Mouse (Mus musculus): ENCODE measurements around the gene Lars2. TPM values are rescaled to one million over a fixed set of nuclear protein-coding genes. Genes with fewer than 3 reads are reported as not detected.
A peak's percentile ranks its signal among the peaks of the same experiment; 100 is the strongest.

The Lars2 gene
- total RNA-seq, 4 experiments from 2014 or later: 47.8 to 177 (median 66.6) TPM

DNA sequence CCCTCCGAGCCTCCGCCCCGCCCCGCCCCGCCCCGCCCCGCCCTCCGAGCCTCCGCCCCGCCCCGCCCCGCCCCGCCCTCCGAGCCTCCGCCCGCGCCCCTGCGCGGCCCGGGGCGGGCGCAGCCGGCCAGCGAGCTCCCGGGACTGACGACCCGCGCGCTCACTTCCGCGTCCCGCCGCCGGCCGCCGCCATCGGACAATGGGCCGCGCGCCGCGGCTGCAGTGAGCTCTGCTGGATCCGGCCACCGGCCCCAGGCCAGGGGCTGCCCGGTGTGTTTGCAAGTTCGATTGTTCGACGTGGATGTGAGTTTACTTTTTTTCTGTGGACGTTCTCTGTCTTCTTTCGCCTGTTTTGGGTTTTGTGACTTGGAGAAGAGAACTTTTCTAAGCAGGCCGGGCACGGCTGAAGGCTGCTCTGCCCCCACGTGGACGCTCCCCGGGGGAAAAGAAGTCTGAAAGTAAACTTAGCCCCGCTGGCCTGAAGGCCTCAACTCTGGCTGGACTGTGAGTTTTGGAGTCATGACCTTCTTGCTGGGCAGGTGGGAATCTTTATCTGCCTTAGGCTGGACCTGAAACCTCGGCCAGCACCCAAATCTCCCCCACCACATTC, 112.0 kb downstream of the Lars2 start, which contains the start of gene Limd1:
Limd1 (plus strand) TSS at position 121 of the 610 bp plus-strand sequence.
- DNase-seq: peak; percentile 67

DNA sequence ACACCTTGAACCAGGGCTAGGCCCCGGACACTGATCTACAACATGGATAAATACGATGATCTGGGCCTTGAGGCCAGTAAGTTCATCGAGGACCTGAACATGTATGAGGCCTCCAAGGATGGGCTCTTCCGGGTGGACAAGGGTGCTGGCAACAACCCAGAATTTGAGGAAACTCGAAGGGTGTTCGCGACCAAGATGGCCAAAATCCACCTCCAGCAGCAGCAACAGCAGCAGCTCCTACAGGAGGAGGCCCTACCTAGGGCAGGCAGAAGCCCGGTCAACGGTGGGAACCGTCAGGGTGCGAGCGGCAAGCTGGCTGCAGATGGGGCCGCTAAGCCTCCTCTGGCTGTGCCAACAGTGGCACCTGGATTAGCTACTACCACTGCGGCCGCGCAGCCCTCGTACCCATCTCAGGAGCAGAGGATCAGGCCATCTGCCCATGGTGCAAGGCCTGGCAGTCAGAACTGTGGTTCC, 112.5 kb downstream of the Lars2 start:
- DNase-seq: peak; percentile 21

- no peak for DNase-seq
Measured at GRCm38 (mm10) chr9:123479876-123480252, 113.1 kb downstream of the Lars2 start.

GRCm38 (mm10) chr9:123480253-123480921, 113.7 kb downstream of the Lars2 start:
- no peak for DNase-seq

GRCm38 (mm10) chr9:123481136-123481535, 114.4 kb downstream of the Lars2 start:
- no peak for DNase-seq

- DNase-seq: no peak
Measured at GRCm38 (mm10) chr9:123483598-123483997, 116.9 kb downstream of the Lars2 start.

- DNase-seq: no peak
Measured at GRCm38 (mm10) chr9:123484830-123485229, 118.1 kb downstream of the Lars2 start.

GRCm38 (mm10) chr9:123485561-123485960, 118.8 kb downstream of the Lars2 start:
- DNase-seq: no peak

GRCm38 (mm10) chr9:123486635-123487034, 119.9 kb downstream of the Lars2 start:
- no peak for DNase-seq

DNA sequence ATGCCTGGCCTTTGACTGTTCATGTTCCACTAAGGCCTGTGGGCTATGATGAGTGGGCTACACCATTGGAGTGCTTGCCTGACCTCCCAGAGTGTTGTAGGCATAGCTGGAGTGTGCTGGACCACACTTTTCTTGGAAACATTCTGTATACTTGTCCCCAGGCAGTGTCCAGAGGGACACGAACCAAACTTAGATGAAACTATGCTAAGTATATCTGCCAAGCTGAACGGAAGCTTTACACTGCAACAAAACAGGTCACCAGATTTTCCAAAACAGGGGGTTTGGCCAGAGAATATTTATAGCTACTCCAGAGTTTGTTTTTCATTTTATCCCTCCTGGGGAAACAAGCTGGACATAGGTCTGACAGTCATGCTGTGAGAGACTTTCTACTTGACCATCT, 122.3 kb downstream of the Lars2 start:
- DNase-seq: no peak

GRCm38 (mm10) chr9:123489727-123490343, 123.1 kb downstream of the Lars2 start:
- DNase-seq: no peak

- no peak for DNase-seq
Measured at GRCm38 (mm10) chr9:123490930-123491329, 124.2 kb downstream of the Lars2 start.

DNA sequence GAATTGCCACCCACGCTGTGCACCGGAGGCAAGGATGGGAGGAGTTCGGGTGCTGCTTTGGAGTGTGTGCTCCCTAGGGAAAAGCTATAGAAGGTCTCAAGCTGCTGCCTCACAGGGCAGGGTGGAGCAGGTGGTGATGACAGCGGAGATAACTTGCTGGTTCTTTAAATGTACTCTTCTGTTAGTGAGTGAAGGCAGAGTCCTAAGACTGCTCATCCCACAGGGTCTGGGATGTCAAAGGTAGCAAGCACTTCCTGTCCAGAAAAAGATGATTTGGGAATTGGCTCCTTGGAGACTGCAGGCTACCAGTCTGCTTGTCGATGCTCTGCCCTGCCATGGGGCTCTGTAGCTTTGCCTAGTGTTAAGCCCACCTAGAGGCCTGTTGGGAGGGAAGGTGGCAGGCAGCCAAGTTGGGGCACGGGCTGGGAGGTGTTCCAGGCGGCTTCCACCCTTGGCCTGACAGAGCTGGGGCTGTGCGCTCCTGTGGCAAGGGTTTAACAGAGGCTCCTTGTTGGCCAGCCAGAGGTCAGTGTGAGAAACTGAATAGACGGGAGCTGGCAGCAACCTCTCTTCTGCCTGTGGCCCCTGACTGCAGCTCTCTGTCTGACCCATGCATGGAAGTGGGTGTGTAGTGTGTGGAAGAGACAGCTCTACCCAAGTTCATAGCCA, 125.3 kb downstream of the Lars2 start:
- no peak for DNase-seq

- DNase-seq: no peak
Measured at GRCm38 (mm10) chr9:123496665-123497064, 129.9 kb downstream of the Lars2 start.

- no peak for DNase-seq
Measured at GRCm38 (mm10) chr9:123497906-123498305, 131.2 kb downstream of the Lars2 start.

- peak; percentile 39 for DNase-seq
Measured at GRCm38 (mm10) chr9:123500480-123500879, 133.8 kb downstream of the Lars2 start.

DNA sequence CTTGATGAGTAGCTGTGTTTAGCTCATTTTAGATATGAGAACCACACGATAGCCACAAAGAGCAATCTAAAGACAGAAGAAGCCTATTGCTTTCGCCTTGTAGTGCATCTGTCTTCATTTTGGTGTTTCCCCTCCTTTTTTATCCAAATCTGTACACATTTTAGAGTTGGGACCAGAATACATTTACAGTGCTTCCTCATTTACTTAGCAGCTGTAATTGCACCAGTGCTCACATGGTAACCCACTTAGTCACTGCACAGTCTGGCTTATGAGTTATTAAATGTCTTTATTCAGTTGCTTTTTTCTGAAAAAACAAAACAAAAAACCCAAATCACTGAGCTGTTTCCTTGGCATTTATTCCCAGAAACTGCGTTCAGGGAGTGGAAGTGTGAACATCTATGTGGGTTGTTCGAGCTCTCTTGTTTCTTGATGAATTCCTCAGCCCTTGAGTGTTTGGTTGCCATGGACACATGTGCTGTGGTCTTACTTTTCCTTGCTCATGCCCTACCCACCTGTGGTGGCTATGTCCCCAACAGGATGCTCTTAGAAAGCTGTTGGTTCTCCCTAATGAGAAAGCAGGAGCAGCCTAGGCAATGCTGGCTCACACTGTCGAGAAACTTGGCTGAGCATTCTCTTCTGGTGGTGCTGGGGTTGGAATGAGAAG, 136.6 kb downstream of the Lars2 start:
- no peak for DNase-seq

DNA sequence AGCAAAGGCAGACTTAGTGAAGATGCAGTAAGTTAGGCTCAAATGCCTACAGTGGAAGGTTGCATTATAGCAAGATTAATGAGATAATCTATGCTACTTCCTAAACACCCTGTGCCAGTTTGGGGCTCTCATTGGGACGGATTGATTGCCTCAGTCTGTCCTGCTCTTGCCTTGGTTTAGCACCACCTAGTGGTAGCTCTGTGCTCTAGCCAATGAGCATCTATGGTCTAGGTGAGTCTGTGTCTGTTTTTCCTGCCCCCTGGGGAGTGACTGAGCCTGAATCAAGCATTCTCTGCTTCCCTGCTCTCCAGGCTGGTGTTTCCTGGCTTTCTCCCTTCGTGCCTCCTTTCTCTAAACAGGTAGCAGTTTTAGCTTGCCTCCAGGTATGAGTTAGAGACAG, 137.6 kb downstream of the Lars2 start:
- DNase-seq: peak; percentile 22

DNA sequence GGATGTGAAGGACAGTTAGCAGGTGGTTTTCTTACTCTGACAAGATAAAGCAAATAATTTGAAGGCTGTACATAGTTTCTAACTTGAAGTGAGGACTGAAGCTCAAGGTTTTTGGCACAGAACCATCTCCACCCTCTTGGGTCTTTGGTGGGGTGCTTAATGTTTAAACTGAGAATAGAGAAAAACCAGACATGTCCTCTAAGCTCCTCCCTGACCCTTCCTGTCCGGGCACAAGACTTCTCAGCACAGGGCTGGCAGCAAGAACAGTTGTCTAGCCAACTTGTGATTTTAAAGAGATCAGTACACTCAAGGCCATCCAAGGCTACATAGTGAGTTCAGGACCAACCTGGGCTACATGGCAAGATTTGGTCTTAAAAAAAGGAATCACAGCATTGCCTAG, 138.9 kb downstream of the Lars2 start:
- no peak for DNase-seq

- DNase-seq: no peak
Measured at GRCm38 (mm10) chr9:123506270-123507146, 139.8 kb downstream of the Lars2 start.

DNA sequence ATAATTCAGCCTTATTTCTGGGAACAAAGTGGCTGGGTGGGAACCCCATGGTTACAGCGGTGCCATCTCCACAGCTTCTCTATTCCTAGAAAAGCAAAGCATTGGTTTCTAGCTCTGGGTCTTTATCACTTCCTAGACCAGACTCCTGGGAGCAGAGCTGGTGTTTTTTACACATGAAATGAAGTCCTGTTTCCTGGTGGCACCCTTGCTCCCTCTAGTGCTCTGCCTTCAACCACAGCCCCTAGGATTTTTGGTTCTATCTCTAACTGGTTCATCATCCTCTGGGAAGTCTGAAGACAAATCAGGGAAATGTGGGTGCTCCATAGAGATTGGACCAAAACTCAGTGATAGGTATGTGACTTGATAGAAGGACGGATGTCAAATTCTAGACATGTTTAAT, 140.7 kb downstream of the Lars2 start:
- no peak for DNase-seq

DNA sequence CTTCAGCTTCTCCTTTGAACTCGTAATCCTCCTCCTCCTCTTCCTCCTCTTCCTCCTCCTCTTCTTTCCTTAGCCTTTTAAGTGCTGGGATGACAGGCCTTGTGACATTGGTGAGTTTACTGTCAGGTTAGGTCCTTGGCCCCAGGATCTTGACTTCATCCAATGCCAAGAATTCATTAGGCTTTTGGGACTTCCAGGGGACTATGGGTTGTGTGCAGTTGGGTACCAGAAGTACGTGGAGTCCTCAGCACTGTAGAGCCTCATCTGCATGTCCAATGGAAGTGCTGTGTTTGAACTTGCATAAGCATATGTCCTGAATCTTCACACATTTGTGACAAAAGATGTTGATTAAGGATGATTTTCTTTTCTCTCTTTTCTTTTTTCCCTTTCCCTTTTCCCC, 142.3 kb downstream of the Lars2 start:
- no peak for DNase-seq
